Mouse (Mus musculus) embryonic facial prominence, embryonic 12.5 days (tissue): ENCODE results near the gene Hpse. TPM values are rescaled to one million over a fixed set of nuclear protein-coding genes. Genes with fewer than 3 reads are reported as not detected.

Experiments
- ATAC-seq: fragments of 200-750 bp; cut with Nextera tagmentation; 2 replicates; pipeline ENCODE4 v1.8.0; 2017; ENCODE audit not compliant: insufficient number of reproducible peaks, insufficient read depth, low FRiP score, low TSS enrichment
- H3K27ac ChIP-seq: fragments of 300-500 bp; sonication (generic); 2 replicates; pipeline ENCODE4 v1.5.1; 2016; ENCODE audit warnings: mild to moderate bottlenecking
- H3K27me3 ChIP-seq: fragments of 300-500 bp; sonication (generic); 2 replicates; pipeline ENCODE4 v1.6.1; 2016; ENCODE audit warnings: mild to moderate bottlenecking, moderate library complexity
- H3K36me3 ChIP-seq: fragments of 300-500 bp; sonication (generic); 2 replicates; pipeline ENCODE4 v1.6.1; 2016; ENCODE audit warnings: mild to moderate bottlenecking
- H3K4me1 ChIP-seq: fragments of 300-500 bp; sonication (generic); 2 replicates; pipeline ENCODE4 v1.6.1; 2016
- H3K4me2 ChIP-seq: fragments of 300-500 bp; sonication (generic); replicated peaks from 2 replicates; pipeline ENCODE4 v1.6.1; 2016; ENCODE audit warnings: mild to moderate bottlenecking, moderate library complexity
- H3K4me3 ChIP-seq: fragments of 300-500 bp; sonication (generic); 2 replicates; pipeline ENCODE4 v1.5.1; 2016; ENCODE audit warnings: mild to moderate bottlenecking
- H3K9ac ChIP-seq: fragments of 300-500 bp; sonication (generic); 2 replicates; pipeline ENCODE4 v1.6.1; 2016; ENCODE audit warnings: mild to moderate bottlenecking, moderate library complexity
- H3K9me3 ChIP-seq: fragments of 300-500 bp; sonication (generic); 2 replicates; pipeline ENCODE4 v1.6.1; 2016; ENCODE audit warnings: mild to moderate bottlenecking, moderate library complexity
- WGBS: fragments of 180-500 bp; shearing (Covaris S2); methylation state at CpG from one replicate; pipeline ENCODE4 v1.1.7; 2016; 5-methylcytosine and 5-hydroxymethylcytosine counted together
- polyA plus RNA-seq: library from polyadenylated mRNA; unstranded; fragments of >200 nt; fragmentation: Nextera tagmentation; extraction: Ambion mirVana; gene quantifications from 2 replicates; pipeline ENCODE4 v1.2.1, GENCODE M21; 2016

Hpse gene
- polyA plus RNA-seq, 1 experiment from 2014 or later = 3.1 TPM

DNA sequence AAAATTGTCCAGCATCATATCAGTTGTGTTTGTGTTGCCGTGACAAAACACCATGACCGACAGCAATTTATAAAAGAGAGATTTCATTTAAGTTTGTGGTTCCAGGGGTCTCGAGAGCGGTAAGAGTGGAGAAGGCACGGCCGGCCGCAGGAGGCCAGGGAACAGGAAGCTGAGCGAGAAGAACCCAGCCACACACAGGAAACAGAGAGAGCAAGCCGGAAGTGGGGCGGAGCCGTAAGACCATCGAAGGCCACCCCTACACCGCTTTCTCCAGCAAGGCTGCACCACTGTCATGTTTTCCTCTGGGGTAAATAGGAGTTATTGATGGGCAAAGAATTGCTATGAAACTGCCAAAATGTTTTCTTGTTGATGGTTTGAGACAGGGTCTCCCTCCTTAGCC lies 9.2 kb upstream of the Hpse start:
- H3K4me3 ChIP-seq = no peak overlapping the region
- no peaks in the 10 kb centered on the region for H3K36me3 ChIP-seq
- no peaks in the 10 kb centered on the region for H3K9me3 ChIP-seq
- H3K9ac ChIP-seq = no peak overlapping the region
- 88% methylated on average over 13 of the region's 13 CpGs for WGBS
- no peak overlapping the region for H3K27ac ChIP-seq
- H3K27me3 ChIP-seq = no peaks in the 10 kb centered on the region
- H3K4me2 ChIP-seq = no peak overlapping the region
- no peak for ATAC-seq
- no peaks in the 10 kb centered on the region for H3K4me1 ChIP-seq

DNA sequence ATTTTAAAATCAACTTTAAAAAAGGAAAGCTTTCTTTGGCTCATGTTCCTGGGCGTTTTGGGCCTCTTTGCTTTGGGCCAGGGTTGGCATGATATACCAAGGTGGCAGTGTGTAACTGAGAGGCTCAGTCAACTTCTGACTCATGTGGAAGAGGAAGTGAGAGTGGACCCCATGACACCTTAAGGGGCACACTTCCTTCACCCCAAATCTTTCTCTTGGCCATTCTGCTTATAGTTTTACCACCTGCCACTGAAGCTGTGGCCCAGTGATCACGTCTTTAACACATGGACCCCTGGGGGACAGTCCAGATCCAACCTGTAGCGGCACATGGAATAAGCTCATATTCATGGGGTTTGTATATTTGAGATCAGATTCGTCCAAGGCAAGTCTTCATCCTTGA lies 6.5 kb upstream of the Hpse start:
- no peaks in the 10 kb centered on the region for H3K9me3 ChIP-seq
- H3K4me3 ChIP-seq = no peak overlapping the region
- no peaks in the 10 kb centered on the region for H3K36me3 ChIP-seq
- H3K27me3 ChIP-seq = no peaks in the 10 kb centered on the region
- no peak for ATAC-seq
- no peaks in the 10 kb centered on the region for H3K4me1 ChIP-seq
- 84% methylated on average over 4 of the region's 4 CpGs for WGBS
- H3K27ac ChIP-seq = no peak overlapping the region
- no peak overlapping the region for H3K4me2 ChIP-seq
- H3K9ac ChIP-seq = no peak overlapping the region

DNA sequence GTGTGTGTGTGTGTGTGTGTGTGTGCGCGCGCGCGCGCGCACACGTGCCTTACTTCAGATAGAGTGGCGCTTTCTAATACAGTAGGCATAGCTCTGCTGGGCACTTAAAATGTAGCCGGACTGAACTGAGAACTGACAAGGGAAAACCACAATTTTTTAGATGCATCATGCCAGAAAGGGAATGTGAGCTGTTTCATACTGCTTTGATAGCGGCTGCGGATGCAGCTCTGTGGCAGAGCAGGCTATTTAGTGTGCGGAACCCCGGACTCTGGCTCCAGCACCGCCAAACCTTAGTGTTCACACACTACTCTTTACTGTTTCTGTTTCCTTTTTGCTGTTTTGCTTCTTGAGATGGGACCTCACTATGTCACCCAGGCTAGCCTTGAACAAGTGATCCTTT lies 2.8 kb downstream of the Hpse start:
- Histone ChIP-seq H3K9me3 (no peaks in the 10 kb centered on the region), H3K27me3 (peaks cover 19% of the 10 kb centered on the region), H3K4me3 (no peak overlapping the region), H3K36me3 (no peaks in the 10 kb centered on the region), H3K4me1 (no peaks in the 10 kb centered on the region; the same call in 1 of the 2 replicates), H3K27ac (no peak overlapping the region), H3K4me2 (no peak overlapping the region), H3K9ac (no peak overlapping the region)
- ATAC-seq = no peak
- WGBS = 94% methylated on average over 15 of the region's 15 CpGs

DNA sequence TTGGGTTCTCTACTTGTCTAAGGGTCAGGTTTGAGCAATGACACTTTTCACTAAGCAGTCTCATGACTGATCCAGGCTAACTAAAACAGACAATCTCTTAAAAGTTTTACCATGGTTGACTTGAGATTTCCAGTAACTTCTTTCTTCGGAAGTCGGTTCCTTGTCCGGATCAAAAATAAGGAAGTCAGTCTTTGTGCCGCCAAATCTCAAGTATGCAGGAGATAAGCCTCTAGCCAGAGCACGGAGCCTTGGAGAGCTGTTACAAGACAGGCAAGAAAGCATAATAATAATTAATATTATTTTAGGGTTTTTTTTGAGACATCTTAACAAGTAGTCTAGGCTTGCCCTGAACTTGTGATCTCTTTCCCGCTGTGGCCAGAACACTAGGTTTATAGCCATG lies 8.3 kb downstream of the Hpse start:
- 94% methylated on average over 6 of the region's 6 CpGs for WGBS
- Histone ChIP-seq H3K27me3 (no peaks in the 10 kb centered on the region), H3K27ac (no peak overlapping the region), H3K9me3 (no peaks in the 10 kb centered on the region), H3K36me3 (no peaks in the 10 kb centered on the region), H3K4me2 (no peak overlapping the region), H3K4me1 (no peaks in the 10 kb centered on the region), H3K4me3 (no peak overlapping the region), H3K9ac (no peak overlapping the region)
- ATAC-seq = no peak

DNA sequence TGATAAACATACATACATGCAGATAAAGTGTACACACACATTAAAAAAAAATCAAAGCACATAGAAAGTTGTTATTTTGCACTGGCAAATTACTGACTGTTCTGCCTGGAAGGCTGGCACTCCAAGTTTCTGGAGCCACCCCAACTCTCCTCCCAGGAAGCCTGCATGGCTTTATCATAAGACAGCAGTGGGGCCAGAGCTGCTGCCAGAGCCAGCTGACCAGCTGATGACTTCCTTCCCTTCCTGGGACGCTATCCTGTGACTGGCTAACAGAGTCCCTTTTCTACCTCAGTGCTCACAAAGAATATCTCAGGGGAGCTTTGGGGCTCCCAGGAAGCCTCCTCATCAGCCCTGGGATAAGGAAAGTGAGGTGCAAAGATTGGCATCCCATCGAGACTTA lies 9.5 kb downstream of the Hpse start:
- no peak overlapping the region; the same call in 1 of the 2 replicates for H3K27ac ChIP-seq
- 30% methylated on average over 2 of the region's 2 CpGs for WGBS
- no peaks in the 10 kb centered on the region for H3K27me3 ChIP-seq
- no peaks in the 10 kb centered on the region for H3K36me3 ChIP-seq
- H3K4me1 ChIP-seq = no peaks in the 10 kb centered on the region
- no peaks in the 10 kb centered on the region for H3K9me3 ChIP-seq
- H3K9ac ChIP-seq = no peak overlapping the region
- no peak overlapping the region for H3K4me3 ChIP-seq
- ATAC-seq = no peak
- no peak overlapping the region for H3K4me2 ChIP-seq

DNA sequence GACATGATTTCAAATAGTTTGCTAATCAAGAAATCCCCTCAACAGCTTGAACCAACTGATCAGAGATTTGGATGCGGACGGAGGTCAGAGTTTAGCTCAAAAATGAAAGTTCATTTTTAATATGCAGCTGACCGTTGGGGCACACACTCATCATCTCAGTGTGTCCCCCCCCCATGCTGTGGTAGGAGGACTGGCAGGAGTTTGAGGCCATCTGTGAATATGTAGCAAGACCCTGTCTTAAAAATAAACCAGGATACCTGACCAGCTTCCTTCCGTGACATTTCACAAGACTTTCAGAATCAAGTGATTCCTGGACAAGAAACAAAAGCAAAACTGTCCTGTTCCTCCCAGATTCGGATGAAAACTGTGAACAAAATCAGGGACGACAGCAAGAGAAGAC lies 10.5 kb downstream of the Hpse start:
- Histone ChIP-seq H3K4me3 (no peak overlapping the region), H3K4me1 (no peaks in the 10 kb centered on the region), H3K9ac (no peak overlapping the region), H3K36me3 (no peaks in the 10 kb centered on the region), H3K4me2 (no peak overlapping the region), H3K27me3 (no peaks in the 10 kb centered on the region), H3K9me3 (no peaks in the 10 kb centered on the region), H3K27ac (no peak overlapping the region)
- no peak for ATAC-seq
- WGBS = 87% methylated on average over 6 of the region's 6 CpGs

DNA sequence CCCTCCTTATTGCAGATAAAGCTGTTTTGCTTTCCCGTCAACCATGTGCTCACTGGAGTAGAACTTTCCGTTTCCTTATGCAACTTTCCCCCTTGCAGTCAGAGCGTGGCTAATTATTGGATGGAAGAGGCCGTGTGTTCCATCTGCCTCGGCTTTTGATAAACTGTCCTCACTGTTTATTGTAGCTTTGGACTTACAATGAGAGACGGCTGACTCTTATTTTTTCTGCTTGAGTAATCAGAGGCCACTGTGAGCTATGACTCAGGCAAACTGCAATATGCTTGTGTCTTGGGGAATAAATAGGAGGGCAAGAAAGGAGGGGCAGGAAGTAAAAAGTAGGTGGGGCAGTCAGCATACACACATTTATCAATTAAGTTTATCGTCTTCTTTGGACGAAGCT lies 12.8 kb downstream of the Hpse start:
- Histone ChIP-seq H3K4me3 (no peak overlapping the region), H3K9me3 (no peaks in the 10 kb centered on the region), H3K27me3 (no peaks in the 10 kb centered on the region), H3K4me1 (no peaks in the 10 kb centered on the region), H3K4me2 (no peak overlapping the region), H3K27ac (no peak overlapping the region), H3K9ac (no peak overlapping the region), H3K36me3 (no peaks in the 10 kb centered on the region)
- WGBS = 65% methylated on average over 8 of the region's 8 CpGs
- ATAC-seq = no peak

DNA sequence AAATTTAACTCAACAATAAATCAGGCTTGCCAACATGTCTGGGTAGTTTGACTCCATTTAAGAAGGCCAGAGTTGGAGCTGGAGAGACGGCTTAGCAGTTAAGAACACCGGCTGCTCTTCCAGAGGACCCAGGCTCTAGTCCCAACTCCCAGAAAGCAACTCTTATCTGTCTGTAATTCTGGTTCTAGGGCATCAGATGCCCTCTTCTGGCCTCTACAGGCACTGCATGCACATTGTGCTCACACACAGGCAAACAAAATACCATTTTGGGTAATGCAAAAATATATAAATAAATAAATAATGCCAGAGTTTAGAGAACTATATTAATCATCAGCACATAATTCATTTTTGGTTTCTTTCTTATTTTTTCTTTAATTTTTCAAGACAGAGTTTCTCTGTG lies 15.2 kb downstream of the Hpse start:
- Histone ChIP-seq H3K36me3 (no peaks in the 10 kb centered on the region), H3K9ac (no peak overlapping the region), H3K9me3 (no peaks in the 10 kb centered on the region), H3K27me3 (no peaks in the 10 kb centered on the region), H3K4me3 (no peak overlapping the region), H3K4me1 (no peaks in the 10 kb centered on the region), H3K4me2 (no peak overlapping the region), H3K27ac (no peak overlapping the region)
- no peak for ATAC-seq
- WGBS = 91% methylated on average over 2 of the region's 2 CpGs

DNA sequence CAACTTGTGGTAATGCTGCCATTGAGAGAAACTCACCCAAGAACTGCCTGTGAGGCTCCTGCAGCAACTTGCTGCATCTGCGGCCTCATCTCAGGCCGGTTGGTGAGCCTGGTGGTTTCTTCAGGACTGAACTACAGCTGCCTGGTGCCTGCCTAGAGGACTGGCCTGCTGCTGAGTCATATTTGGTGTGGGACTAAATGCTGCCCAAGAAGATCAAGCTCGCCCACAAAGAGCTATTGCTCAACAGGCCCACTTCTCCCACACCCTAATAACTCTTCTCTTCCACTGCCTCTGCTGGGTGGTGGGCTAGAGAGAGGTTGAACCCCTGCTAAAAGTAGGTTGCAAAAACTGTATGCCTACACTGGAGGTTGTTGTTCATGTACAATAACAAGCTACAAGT lies 17.2 kb downstream of the Hpse start:
- Histone ChIP-seq H3K9ac (no peak overlapping the region), H3K4me2 (no peak overlapping the region), H3K4me3 (no peak overlapping the region), H3K27ac (no peak overlapping the region), H3K36me3 (no peaks in the 10 kb centered on the region), H3K9me3 (no peaks in the 10 kb centered on the region), H3K4me1 (no peaks in the 10 kb centered on the region), H3K27me3 (no peaks in the 10 kb centered on the region)
- 81% methylated on average over 3 of the region's 3 CpGs for WGBS
- no peak for ATAC-seq

DNA sequence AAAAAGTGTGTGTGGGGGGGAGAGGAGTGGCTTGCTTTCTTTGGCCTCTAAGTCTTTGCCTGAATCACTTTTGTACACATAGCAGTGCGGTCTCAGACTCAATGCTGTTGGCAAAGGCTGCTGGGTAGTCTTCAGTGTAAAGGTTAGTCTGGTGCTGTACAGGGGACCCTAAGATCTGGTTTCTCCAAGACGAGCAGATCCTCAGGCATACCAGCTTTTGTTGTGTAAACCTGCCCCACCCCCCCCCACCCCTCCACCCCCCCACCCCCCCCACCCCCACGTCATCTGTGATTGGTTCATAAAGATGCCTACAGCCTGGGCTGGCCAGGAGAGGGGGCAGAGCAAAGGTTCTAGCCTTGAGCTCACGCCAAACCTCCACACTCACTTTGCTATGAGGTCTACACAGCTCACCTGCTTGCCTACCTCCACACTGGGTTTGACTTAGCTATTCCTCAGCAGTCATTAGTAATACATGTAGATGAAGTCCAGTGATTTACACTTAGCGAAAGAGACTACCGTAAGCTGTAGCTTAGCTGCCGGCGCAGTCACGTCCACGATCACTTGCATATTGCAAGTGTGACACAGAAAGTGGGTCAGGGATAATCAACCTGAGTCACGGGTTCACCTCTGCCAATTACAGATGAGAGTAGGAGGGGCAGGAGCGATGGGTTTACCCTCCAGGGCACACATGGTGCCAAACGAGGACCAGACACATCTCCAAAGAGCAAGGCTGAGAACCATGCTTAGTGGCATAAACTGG lies 18.5 kb downstream of the Hpse start:
- 81% methylated on average over 13 of the region's 13 CpGs for WGBS
- Histone ChIP-seq H3K36me3 (no peaks in the 10 kb centered on the region), H3K27me3 (no peaks in the 10 kb centered on the region), H3K9me3 (no peaks in the 10 kb centered on the region), H3K4me2 (no peak overlapping the region), H3K4me1 (no peaks in the 10 kb centered on the region), H3K4me3 (no peak overlapping the region), H3K9ac (no peak overlapping the region), H3K27ac (no peak overlapping the region)
- no peak for ATAC-seq

DNA sequence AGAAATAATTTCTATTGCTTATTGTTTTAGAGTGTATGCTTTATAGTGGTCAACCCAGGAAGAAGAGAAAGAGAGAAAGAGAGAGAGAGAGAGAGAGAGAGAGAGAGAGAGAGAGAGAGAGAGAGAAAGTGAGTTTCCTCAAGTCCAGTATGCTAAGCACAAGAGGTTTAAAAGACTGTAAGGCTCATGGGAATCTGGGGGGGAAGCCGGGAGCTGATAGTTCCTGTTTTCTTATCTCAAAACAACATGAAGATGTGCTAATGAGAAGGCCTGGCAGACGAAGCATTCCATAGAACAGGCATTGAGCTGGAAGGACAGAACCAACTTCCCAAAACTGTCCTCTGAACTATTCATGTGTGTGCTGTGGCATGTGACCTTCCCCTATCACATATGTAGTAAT lies 21.6 kb downstream of the Hpse start:
- ATAC-seq = no peak
- Histone ChIP-seq H3K4me1 (no peaks in the 10 kb centered on the region), H3K9ac (no peak overlapping the region), H3K9me3 (no peaks in the 10 kb centered on the region), H3K27me3 (no peaks in the 10 kb centered on the region), H3K27ac (no peak overlapping the region), H3K36me3 (no peaks in the 10 kb centered on the region), H3K4me2 (no peak overlapping the region), H3K4me3 (no peak overlapping the region)
- 63% methylated on average over 2 of the region's 2 CpGs for WGBS

DNA sequence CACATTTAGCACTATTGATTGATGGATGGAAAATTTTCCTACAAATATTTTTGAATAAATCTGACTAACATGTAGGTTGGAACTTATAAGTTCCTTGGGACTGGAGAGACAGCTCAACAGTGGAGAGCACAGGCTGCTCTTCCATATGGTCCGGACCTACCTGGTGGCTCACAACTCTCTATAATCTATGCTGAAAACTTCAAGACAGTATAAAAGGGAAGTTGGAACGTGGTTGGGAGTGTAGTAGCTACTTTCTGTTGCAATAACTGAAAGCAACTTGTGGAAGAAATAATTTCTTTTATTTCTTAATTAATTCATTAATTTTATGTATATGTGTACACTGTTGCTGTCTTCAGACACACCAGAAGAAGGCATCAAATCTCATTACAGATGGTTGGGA lies 22.1 kb downstream of the Hpse start:
- ATAC-seq = no peak
- no peak overlapping the region for H3K4me3 ChIP-seq
- WGBS = 76% methylated on average over 2 of the region's 2 CpGs
- no peak overlapping the region for H3K27ac ChIP-seq
- no peaks in the 10 kb centered on the region for H3K4me1 ChIP-seq
- H3K9me3 ChIP-seq = no peaks in the 10 kb centered on the region
- no peak overlapping the region for H3K4me2 ChIP-seq
- no peak overlapping the region for H3K9ac ChIP-seq
- no peaks in the 10 kb centered on the region for H3K27me3 ChIP-seq
- no peaks in the 10 kb centered on the region for H3K36me3 ChIP-seq

DNA sequence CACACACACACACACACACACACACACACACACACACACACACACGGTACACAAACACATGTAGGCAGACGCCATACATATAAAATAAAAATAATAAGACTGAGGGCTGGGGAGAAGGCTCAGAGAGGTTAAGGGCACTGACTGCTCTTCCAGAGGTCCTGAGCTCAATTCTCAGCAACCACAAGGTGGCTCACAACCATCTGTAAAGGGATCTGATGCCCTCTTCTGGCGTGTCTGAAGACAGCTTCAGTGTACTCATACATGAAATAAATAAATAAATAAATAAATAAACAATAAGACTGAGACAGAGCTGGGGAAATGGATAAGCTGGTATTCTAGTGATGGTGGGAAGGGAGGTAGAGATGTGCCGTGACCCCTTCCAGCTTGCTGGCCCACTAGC lies 33.9 kb downstream of the Hpse start:
- Histone ChIP-seq H3K4me3 (no peak overlapping the region), H3K27me3 (no peaks in the 10 kb centered on the region), H3K4me2 (no peak overlapping the region), H3K9me3 (no peaks in the 10 kb centered on the region), H3K36me3 (no peaks in the 10 kb centered on the region), H3K4me1 (no peaks in the 10 kb centered on the region), H3K9ac (no peak overlapping the region), H3K27ac (no peak overlapping the region)
- ATAC-seq = no peak
- WGBS = 75% methylated on average over 4 of the region's 4 CpGs
